Mouse (Mus musculus) CH12F3 (cell line): ENCODE measurements around the gene Dcakd.

Experiments used
- in situ Hi-C: fragments of 300-500 bp; cut with MboI; formaldehyde crosslinking; loops from 2 replicates; pipeline ENCODE4 v1.14.3; 2020; ENCODE audit warnings: low sequenced_read_pairs

Gene Dcakd

DNA sequence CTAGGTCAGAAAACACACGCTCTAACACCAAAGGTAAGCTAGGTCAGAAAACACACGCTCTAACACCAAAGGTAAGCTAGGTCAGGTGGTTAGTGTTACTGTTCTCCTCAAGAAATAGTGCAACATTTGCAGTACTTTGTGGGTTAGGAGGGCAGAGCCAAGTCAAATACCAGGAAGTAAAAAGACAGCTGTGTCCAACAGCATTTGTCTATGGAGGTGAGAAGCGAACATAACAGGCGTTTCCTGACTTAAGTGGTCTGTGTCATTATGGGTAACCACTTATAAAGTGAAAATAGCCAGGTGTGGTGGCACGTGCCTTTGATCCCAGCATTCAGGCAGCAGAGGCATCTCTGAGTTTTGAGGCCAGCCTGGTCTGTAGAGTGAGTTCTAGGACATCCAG is 21.5 kb upstream of the Dcakd start:
- in situ Hi-C loops = no loop called here

GRCm38 (mm10) chr11:103046286-103046685 is 18.2 kb upstream of the Dcakd start:
- in situ Hi-C loops = no loop called here

GRCm38 (mm10) chr11:103043982-103044381 is 15.8 kb upstream of the Dcakd start:
- in situ Hi-C loops = no loop called here

- in situ Hi-C loops = no loop called here
Measured at GRCm38 (mm10) chr11:103042828-103043227, 14.7 kb upstream of the Dcakd start.

- in situ Hi-C loops = no loop called here
Measured at GRCm38 (mm10) chr11:103038037-103038436, 9.9 kb upstream of the Dcakd start.

GRCm38 (mm10) chr11:103036881-103037465 is 8.8 kb upstream of the Dcakd start:
- in situ Hi-C loops = no loop called here

- in situ Hi-C loops = no loop called here
Measured at GRCm38 (mm10) chr11:103035007-103035406, 6.9 kb upstream of the Dcakd start.

GRCm38 (mm10) chr11:103033030-103033429 is 4.9 kb upstream of the Dcakd start:
- in situ Hi-C loops = no loop called here

DNA sequence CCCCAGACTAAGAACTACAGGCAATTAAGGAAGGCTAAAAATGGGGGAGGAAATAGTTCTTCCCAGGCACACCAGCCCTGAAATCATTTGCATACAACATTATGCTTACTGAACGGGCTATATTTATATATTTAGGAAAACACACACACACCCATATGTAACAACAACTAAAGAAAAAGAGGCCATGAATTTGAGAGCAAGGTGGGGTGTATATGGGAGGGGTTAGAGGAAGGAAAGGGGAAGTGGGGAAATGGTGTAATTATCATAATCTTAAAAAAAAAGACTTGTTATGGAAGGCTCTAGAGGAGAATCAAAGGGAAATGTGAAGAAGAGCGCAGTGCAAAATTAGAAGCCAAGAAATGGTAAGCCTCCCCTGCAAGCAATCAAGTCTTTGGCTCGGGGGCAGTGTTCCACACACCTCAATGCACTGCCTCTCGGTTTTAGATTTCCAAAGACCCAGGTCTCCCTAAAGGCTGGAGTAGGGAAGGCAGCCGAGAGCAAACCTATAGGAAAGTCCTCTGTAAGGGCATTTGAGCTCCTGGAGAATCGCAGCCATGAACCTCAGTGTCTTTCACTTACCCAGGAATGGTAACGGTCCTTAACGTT is 460 bp downstream of the Dcakd start:
- in situ Hi-C loops = no loop called here

DNA sequence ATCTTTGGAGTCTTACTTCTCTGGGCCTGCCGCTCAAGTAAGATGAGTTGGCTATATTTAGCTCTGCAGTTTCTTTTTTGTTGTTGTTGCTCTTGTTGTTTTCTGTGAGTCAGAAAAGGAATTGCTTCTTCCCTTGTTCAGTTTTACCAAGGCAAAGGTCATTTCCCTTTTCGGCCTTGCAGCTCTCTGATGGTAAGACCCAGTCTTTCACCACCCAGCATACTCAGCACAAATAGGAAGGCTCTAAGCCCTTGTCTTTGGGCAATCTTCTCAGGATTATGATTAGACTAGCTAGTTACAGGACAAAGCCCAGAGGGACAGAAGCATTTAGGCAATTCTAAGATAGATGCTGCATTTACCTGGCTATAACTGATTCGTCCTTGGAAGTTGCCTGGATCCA is 1.2 kb downstream of the Dcakd start:
- in situ Hi-C loops = no loop called here

DNA sequence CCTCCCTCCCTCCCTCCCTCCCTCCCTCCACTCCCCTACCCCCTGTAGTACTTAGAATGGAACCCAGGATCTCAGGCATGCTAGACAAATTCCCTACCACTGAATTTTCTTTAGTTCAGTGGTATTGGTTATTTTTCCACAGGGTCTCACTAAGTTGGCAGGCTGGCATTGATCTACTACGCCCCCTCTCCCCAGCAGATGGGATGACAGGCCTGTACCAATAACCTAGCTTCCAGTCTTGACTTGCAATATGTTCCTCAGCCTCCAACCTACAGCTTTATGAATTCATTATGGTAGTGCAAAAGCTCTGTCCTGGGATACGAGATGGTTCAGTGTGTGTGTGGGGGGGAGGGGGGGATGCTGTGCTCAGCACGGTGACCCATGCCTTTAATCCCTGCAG is 4.2 kb downstream of the Dcakd start:
- in situ Hi-C loops = no loop called here

DNA sequence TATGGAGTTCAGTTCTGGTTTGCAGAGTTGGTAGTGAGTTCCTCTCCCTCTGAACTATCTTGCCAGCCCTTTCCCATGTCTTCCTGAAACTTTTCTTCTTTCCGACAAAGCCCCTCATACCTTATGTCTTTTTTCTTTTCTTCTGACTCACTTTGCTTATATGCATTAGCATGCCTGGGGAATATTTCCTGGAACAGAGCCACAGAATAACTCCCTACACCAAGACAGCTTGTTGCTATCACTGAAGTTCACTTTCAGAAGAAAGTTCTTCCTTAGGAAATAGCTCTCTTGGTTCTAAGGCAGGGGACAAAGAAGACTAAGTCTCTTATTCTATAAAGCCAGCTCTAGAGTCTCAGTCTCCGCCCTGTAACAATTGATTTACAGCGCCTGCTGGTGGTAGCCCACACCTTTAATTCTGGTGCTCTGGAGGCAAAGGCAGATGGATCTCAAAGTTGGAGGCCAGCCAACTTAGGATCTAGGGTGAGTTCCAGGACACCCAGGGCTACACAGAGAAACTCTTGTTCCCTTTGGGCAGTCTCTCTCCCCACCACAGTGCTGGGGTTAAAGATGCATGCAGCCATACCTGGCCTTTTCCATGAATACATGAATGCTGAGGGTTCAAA is 7.3 kb downstream of the Dcakd start:
- in situ Hi-C loops = no loop called here

- in situ Hi-C loops = no loop called here
Measured at GRCm38 (mm10) chr11:103019325-103019724, 8.8 kb downstream of the Dcakd start.

DNA sequence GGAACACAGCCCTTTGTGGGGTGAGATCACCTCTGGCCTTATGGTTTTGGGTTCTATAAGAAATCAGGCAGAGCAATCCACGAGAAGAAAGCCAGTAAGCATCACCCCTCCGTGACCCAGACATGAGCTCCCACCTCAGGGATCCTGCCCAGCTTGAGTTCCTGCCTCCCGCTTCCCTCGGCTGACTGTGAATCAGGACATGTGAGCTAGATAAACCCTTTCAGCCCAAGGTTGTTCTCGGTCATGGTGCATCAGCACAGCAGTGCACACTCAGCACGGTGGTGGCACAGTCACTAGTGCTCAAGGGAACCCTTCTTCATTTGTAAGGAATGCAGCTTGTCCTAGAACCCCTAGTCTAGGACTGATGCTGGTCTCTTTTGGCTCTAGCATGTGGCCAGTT is 9.3 kb downstream of the Dcakd start:
- in situ Hi-C loops = no loop called here

DNA sequence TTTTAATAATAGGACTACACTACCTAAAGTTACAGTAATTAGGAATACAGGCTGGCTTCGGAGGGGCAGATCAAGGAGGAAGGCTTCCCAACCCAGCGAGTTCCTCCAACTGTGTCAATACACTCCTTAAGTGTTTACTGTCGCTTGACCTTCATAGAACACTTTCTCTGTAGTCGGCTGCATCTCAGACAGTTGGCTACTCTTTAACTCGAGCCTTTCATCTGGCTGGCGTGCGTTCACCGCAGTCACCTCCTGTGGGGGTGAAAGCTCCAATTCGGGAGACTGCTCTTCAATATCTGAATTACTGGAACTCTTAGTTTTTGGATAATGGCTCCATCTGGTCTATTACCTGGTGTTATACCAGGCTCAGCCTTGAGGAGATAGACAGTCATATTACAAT is 10.5 kb downstream of the Dcakd start:
- in situ Hi-C loops = no loop called here

GRCm38 (mm10) chr11:103016930-103017329 is 11.2 kb downstream of the Dcakd start:
- in situ Hi-C loops = no loop called here

DNA sequence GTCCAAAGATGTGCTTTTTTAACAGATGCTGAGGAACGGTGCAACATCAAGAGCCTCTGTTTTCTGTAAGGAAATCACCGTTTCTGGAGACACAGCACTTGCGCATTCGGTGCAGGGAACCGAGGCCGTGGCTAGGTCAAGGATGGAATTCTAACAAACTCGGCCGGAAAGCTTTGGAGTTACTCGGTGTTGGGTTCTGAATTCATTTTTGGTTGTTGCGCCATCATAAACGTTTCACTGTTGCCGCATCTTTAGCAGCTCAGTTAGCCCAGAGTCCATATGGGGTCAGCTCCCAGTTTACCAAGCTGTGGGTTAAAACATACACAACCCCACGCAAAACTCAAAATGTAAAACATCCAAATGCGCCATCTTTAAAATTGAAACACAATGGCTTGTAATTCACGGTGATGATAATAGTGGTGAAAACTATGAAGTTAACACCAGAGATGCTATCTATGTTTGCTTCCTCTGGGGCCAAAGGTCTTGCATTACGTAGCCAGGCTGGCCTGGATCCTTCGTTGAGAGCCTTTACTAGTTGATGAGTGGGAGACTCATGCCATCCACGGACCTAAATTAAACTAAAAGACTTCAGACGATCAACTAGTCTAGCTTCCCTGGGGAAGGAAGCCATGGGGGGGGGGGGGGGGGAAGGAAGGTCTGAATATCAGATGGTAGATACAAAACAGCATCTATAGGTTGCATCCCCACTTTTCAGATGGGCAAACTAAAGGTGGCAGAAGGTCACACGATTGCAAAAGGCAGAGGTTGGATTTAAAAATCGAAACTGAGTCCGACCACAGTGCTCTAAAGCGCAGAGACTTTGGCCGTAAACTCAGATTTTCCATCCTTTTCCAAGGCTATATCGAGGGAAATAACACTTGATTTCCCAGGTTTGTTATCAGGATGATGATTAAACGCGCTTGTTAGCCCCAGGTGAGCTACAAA is 12.0 kb downstream of the Dcakd start:
- in situ Hi-C loops = no loop called here

- in situ Hi-C loops = no loop called here
Measured at GRCm38 (mm10) chr11:103011206-103011497, 17.0 kb downstream of the Dcakd start.

- in situ Hi-C loops = no loop called here
Measured at GRCm38 (mm10) chr11:103010454-103011205, 17.5 kb downstream of the Dcakd start.

GRCm38 (mm10) chr11:103009208-103009607 is 18.9 kb downstream of the Dcakd start:
- in situ Hi-C loops = no loop called here

- in situ Hi-C loops = no loop called here
Measured at GRCm38 (mm10) chr11:103008558-103008957, 19.6 kb downstream of the Dcakd start.
